Mouse (Mus musculus) adrenal gland, postnatal 36 days (tissue): ENCODE results near the gene Arfip1. TPM values are rescaled to one million over a fixed set of nuclear protein-coding genes. Genes with fewer than 3 reads are reported as not detected.
A peak's percentile ranks its signal among the peaks of the same experiment; 100 is the strongest.

Source experiments
- DNase-seq, 2 experiments: peaks; one replicate each; pipeline ENCODE4 v3.0.0; 2021; ENCODE audit warnings: mixed read lengths in 1 of 2
- total RNA-seq, 2 experiments: library from RNA; stranded (reverse); gene quantifications; 2 replicates each; pipeline ENCODE4 v1.2.3; 2021

Gene Arfip1
- total RNA-seq, 2 experiments from 2014 or later = 46.6 to 64.1 TPM

DNA sequence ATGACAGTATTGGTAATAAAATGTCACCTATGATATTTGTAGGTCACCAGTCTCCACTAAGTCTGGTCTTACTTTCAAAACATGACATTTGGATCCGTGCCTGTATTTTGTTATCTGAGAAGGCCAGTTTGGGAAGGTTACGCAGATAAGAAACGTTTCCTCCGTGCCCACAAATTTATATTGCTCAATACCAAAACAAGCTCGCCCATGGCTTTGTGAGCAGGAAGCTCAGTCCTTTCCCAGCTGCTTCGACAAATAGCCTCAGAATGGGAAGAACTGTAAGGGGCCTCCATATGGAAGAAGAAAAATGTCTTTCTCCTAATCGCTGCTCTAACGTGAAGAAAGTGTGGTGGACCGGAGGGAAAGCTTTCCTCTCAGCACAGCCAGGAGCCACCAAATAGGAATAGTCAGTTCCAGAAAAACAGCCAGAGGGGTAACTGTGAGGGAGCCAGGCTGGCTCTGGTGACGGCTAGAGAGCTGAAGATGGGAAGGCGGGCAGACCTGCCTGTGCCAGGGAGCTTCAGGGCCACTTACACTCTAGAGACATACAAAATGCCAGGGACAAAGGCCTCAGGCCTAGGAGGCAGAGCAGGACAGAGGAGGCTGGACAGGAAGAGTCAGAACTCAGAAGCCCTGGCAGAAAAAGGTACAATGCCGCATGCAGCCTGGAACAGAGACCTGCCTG is 126.5 kb downstream of the Arfip1 start:
- DNase-seq = peak; percentile 60 to 62

DNA sequence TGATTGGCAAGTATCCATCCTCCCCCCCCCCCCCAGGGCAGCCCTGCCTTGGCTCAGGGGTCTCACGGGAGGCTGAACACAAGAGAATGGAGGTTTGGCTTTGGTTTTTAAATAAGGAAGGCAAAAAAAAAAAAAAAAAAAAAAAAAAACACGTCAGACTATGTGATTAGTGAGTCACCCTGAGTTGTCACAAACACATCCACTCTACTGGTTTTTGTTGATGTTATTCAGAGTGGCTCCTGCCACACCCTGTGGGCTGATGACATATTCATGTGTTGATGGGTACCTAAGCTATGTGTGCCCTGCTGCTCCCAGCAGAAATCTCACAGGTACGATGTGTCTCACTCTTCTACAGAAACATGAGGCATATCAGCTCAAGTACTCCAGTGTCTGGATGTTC is 131.8 kb downstream of the Arfip1 start:
- no peak for DNase-seq

DNA sequence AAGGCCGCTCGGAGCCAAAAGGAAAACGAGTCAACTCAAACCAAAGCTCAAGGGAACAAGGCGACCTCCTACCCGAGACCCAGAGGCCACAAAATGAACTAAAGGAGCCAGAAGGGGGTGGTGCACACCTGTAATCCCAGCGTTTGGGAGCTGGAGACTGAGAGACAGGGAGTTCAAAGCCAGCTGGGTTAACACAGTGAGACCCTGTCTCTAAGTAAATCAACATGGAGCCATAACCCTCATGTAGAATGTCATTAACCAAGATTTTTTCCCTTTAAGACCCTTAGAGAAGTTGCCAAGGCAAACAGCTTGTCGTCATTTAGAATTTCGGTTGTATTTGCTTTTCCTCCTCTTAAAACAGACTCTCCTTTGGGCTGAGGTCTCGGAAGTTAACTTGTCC is 133.4 kb downstream of the Arfip1 start:
- no peak for DNase-seq

DNA sequence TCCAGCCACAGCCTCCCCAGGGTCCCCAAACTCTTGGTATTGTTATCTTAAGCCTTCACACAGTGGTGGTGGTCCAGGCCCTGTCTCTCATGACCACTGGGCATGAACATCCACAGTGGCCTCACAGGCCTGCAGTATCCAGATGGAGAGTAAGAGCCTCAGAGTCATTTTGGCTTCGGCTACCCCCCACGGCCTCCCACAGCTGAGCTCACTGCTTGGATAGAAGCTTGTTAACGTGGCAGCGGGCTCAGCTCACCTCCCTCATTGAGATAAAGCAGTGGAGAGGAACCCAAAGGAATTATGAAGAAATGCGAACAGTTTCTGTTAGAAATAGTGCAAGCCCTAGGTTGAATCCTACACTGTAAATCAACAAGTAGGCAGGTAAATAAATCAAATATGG is 134.6 kb downstream of the Arfip1 start:
- no peak for DNase-seq

Other genes starting within 250 kb of the Arfip1 start
- 10 to 100 TPM in 1 of 2 experiments, 1 to 10 TPM in 1; 2.8 to 15.7 TPM for gene Fhdc1, start 102.2 kb downstream of the Arfip1 start, total RNA-seq
- not detected for gene Tigd4, start 10.9 kb upstream of the Arfip1 start, total RNA-seq
- gene Tmem154, start 83.6 kb upstream of the Arfip1 start, total RNA-seq = 1 to 10 TPM; 2.0 to 9.7 TPM
- gene Fbxw7, start 232.6 kb upstream of the Arfip1 start, total RNA-seq = 10 to 100 TPM; 15.2 to 18.6 TPM